Mouse (Mus musculus): Measurements from ENCODE around the gene Zbtb8b.
"Not testable (repeated sequence)": the region's sequence is repeated elsewhere in the genome, so short reads cannot be mapped to it uniquely, and the experiment has no call there.

The Zbtb8b gene

GRCm38 (mm10) chr4:129416478-129416877 is 24.2 kb downstream of the Zbtb8b start:
- DNase-seq (ENCODE audit: low read depth, low spot score), result no peak

GRCm38 (mm10) chr4:129415892-129416291 is 24.8 kb downstream of the Zbtb8b start:
- no peak for DNase-seq (ENCODE audit: low read depth, low spot score)

- no peak for DNase-seq (ENCODE audit: low read depth, low spot score)
Observed at GRCm38 (mm10) chr4:129410991-129411390, 29.7 kb downstream of the Zbtb8b start.

- DNase-seq (ENCODE audit: low read depth, low spot score), result not testable (repeated sequence)
Observed at GRCm38 (mm10) chr4:129410532-129410931, 30.1 kb downstream of the Zbtb8b start.

GRCm38 (mm10) chr4:129406447-129406846 is 34.2 kb downstream of the Zbtb8b start:
- DNase-seq (ENCODE audit: low read depth, low spot score), result no peak

GRCm38 (mm10) chr4:129399813-129400212 is 40.8 kb downstream of the Zbtb8b start:
- no peak for DNase-seq (ENCODE audit: low read depth, low spot score)

GRCm38 (mm10) chr4:129396960-129397359 is 43.7 kb downstream of the Zbtb8b start:
- DNase-seq (ENCODE audit: low read depth, low spot score), result no peak

- DNase-seq (ENCODE audit: low read depth, low spot score), result no peak
Observed at GRCm38 (mm10) chr4:129394089-129394870, 46.4 kb downstream of the Zbtb8b start.

- no peak for DNase-seq (ENCODE audit: low read depth, low spot score)
Observed at GRCm38 (mm10) chr4:129390936-129391557, 49.6 kb downstream of the Zbtb8b start.

GRCm38 (mm10) chr4:129390216-129390743 is 50.4 kb downstream of the Zbtb8b start:
- no peak for DNase-seq (ENCODE audit: low read depth, low spot score)

GRCm38 (mm10) chr4:129388404-129388803 is 52.2 kb downstream of the Zbtb8b start:
- DNase-seq (ENCODE audit: low read depth, low spot score), result no peak

GRCm38 (mm10) chr4:129386989-129387388 is 53.7 kb downstream of the Zbtb8b start:
- no peak for DNase-seq (ENCODE audit: low read depth, low spot score)

GRCm38 (mm10) chr4:129386269-129386946 is 54.2 kb downstream of the Zbtb8b start:
- no peak for DNase-seq (ENCODE audit: low read depth, low spot score)

GRCm38 (mm10) chr4:129385685-129386084 is 55.0 kb downstream of the Zbtb8b start:
- no peak for DNase-seq (ENCODE audit: low read depth, low spot score)

- DNase-seq (ENCODE audit: low read depth, low spot score), result no peak
Observed at GRCm38 (mm10) chr4:129384440-129384839, 56.2 kb downstream of the Zbtb8b start.

GRCm38 (mm10) chr4:129383586-129383985 is 57.1 kb downstream of the Zbtb8b start:
- no peak for DNase-seq (ENCODE audit: low read depth, low spot score)

- DNase-seq (ENCODE audit: low read depth, low spot score), result no peak
Observed at GRCm38 (mm10) chr4:129382488-129382887, 58.2 kb downstream of the Zbtb8b start.

- no peak for DNase-seq (ENCODE audit: low read depth, low spot score)
Observed at GRCm38 (mm10) chr4:129382029-129382428, 58.6 kb downstream of the Zbtb8b start.

- DNase-seq (ENCODE audit: low read depth, low spot score), result no peak
Observed at GRCm38 (mm10) chr4:129381148-129381547, 59.5 kb downstream of the Zbtb8b start.

GRCm38 (mm10) chr4:129379805-129380204 is 60.8 kb downstream of the Zbtb8b start:
- DNase-seq (ENCODE audit: low read depth, low spot score), result no peak

GRCm38 (mm10) chr4:129377601-129378390 is 62.9 kb downstream of the Zbtb8b start, which contains the start of gene Zbtb8a:
Gene Zbtb8a (minus strand): TSS chr4:129378116.
- peak; percentile 43 for DNase-seq (ENCODE audit: low read depth, low spot score)

All from A20 (cell line).